Mouse (Mus musculus): ENCODE measurements around the gene Vmn2r109. TPM values are rescaled to one million over a fixed set of nuclear protein-coding genes. Genes with fewer than 3 reads are reported as not detected.

Vmn2r109 gene
- total RNA-seq (2023) = not detected

GRCm38 (mm10) chr17:20564656-20565055 lies at the start of gene Vmn2r109:
Gene Vmn2r109 (minus strand): TSS chr17:20564756.

GRCm38 (mm10) chr17:20596323-20596722 lies 31.8 kb upstream of the Vmn2r109 start, which contains the start of gene Vmn2r110:
Gene Vmn2r110 (minus strand): TSS chr17:20596423.

GRCm38 (mm10) chr17:20497858-20498257 lies 66.7 kb downstream of the Vmn2r109 start, which contains the start of gene Vmn1r225:
Gene Vmn1r225 (plus strand): TSS chr17:20498158.

Other genes with a start within 250 kb of the Vmn2r109 start
- not detected for gene Vmn2r107, start 219.5 kb downstream of the Vmn2r109 start, total RNA-seq (2023)
- gene Vmn1r224, start 150.6 kb downstream of the Vmn2r109 start, total RNA-seq (2023) = not detected
- gene Vmn2r108, start 83.4 kb downstream of the Vmn2r109 start, total RNA-seq (2023) = not detected
- gene Vmn1r225, start 66.6 kb downstream of the Vmn2r109 start, total RNA-seq (2023) = not detected
- not detected for gene Vmn2r110, start 31.7 kb upstream of the Vmn2r109 start, total RNA-seq (2023)
- not detected for gene Fpr-rs3, start 60.1 kb upstream of the Vmn2r109 start, total RNA-seq (2023)
- gene Vmn1r226, start 118.1 kb upstream of the Vmn2r109 start, total RNA-seq (2023) = not detected
- not detected for gene Vmn1r227, start 165.1 kb upstream of the Vmn2r109 start, total RNA-seq (2023)
- not detected for gene Vmn1r228, start 221.4 kb upstream of the Vmn2r109 start, total RNA-seq (2023)
- gene Vmn1r229, start 246.8 kb upstream of the Vmn2r109 start, total RNA-seq (2023) = not detected